Mouse (Mus musculus) natural killer cell, adult 2 months (primary cell): ENCODE results near the gene Tmem217.
A peak's percentile ranks its signal among the peaks of the same experiment; 100 is the strongest.

ENCODE experiments used
- DNase-seq, 2 experiments: peaks; one replicate each; pipeline ENCODE4 v3.0.0; 2022; ENCODE audit warnings: low spot score in 2 of 2

Tmem217 gene

DNA sequence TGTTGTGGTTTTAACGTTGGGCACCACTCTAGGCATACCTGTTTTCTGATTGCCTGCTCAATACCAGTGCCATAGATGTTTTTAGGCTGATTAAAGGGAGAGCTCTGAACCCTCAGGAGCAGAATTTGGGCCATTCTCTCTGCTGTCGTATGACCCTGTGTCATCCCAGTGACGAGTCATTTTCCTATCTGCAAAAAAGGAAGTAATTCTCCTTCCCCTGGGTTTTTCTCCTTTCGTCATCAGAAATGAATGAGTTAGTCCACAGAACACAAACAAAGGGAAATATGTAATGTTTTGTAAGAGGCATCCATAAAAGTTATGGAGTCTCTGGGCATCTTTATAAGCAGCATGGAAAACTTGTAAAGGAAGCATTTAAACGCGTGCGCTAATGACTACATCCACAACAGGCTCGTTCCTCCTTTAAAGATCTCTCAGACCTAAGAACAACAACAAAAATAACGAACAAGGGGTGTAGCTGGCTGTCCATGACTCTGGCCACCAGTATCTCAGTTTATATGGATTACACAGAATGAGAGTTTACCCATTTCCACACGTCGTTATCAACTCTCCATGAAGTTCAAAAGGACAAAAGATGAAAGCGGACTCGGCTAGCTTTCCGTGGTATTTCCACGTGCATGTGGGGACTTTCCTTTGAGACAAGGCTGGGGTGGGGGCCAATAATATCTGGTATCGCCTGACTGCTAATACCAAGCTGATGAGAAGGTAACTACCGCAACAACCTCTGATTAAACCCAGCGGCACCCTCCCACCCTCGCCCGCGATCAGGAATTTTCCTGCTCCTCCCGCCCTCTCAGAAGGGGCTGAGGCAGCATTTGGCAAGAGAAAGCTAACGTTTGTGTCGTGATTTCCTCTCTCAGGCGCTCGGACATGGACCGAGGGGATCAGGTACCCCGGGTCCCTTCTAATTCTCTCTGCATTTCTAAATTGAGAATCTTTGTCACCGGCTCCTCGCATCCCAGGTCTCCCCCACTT, 62.9 kb downstream of the Tmem217 start:
- DNase-seq, result peak; percentile 67

GRCm38 (mm10) chr17:29488257-29488977, 63.8 kb downstream of the Tmem217 start:
- DNase-seq, result no peak

- no peak for DNase-seq
These were observed 66.6 kb downstream of the Tmem217 start for GRCm38 (mm10) chr17:29485336-29486233.

DNA sequence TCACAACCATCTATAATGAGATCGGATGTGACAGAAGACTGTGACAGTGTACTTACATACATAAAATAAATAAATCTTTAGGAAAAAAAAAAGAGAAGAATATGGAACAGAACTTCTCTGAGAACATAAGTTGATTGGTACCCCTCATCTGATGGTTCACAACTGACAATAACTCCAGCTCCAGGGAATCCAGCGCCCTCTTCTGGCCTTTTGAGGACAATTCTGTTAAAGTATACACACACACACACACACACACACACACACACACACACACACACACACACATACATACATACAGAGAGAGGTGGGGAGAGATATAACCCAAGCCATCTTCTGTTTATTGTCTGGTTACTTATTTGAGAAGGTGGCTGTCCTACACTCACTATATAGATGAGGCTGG, 67.8 kb downstream of the Tmem217 start:
- no peak for DNase-seq

GRCm38 (mm10) chr17:29483282-29483681, 68.9 kb downstream of the Tmem217 start:
- DNase-seq, result no peak

GRCm38 (mm10) chr17:29482632-29483031, 69.6 kb downstream of the Tmem217 start:
- no peak for DNase-seq

GRCm38 (mm10) chr17:29480256-29480655, 71.9 kb downstream of the Tmem217 start:
- DNase-seq, result no peak

DNA sequence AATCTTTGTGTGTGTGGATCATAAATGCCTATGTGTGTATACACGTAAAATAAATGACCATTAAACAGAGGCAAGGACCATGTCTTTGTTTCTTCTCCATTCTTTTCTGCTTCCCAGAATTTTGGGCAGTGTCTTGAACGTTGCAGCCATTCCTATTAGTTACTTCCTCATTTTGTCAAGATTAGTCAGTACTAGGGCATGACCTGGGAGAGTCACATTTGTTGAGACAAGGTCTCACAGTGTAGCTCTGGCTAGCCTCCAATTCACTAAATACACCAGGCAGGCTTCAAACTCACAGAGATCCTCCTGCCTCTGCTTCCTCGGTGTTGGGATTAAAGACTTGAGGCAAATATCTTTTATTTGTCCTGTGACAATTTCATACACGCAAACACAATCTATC, 73.9 kb downstream of the Tmem217 start:
- no peak for DNase-seq

DNA sequence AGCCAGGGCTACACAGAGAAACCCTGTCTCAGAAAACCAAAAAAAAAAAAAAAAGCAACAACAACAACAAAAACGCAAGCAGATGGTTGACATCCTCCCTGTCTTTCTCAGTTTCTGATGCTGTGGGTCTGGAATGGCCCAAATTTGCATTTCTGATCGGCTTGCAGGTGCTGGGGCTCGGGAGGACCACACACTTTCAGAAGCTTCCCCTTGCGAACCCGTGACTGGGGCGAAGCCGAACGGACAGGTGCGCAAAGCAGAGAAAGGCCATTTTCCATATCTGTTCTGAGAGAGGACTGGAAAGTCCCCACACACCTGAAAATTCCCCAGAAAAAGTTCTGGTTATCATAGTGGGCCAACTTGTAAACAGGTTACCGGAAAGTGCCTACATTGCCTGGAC, 74.8 kb downstream of the Tmem217 start:
- peak in 1 of 2 experiments; percentile 35 for DNase-seq

GRCm38 (mm10) chr17:29476461-29476860, 75.7 kb downstream of the Tmem217 start:
- DNase-seq, result no peak
